Mouse (Mus musculus) heart, adult 9 months (tissue): Measurements from ENCODE around the gene Ubash3a.
"Not testable (repeated sequence)": the region's sequence is repeated elsewhere in the genome, so short reads cannot be mapped to it uniquely, and the experiment has no call there.

ENCODE experiments used
- DNase-seq, 2 experiments: peaks; one replicate each; pipeline ENCODE4 v3.0.0; 2022; ENCODE audit warnings: low spot score in 2 of 2

Ubash3a gene

GRCm38 (mm10) chr17:31260430-31260829 is 52.8 kb downstream of the Ubash3a start:
- peak; percentile 61 to 82 for DNase-seq

- DNase-seq: no peak
Measured at GRCm38 (mm10) chr17:31261352-31261751, 53.7 kb downstream of the Ubash3a start.

DNA sequence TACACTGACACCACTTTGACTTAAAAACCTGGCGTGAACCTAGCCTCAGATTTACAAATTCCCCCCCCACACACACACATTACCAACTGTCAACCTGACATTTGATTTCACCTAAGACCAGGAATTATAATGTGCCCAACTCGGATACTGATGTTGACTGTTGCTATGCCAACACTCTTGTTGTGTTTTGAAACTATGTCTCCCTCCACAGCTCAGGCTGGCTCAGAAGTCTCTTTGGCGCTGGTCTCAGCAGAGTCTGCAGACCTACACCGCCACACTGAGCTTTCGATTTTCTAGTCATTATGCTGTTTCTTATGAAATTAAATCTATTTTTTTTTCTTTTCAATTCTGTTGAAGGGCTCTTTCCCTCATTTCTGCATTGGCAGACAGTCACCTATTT is 55.0 kb downstream of the Ubash3a start:
- no peak for DNase-seq

GRCm38 (mm10) chr17:31263770-31264169 is 56.1 kb downstream of the Ubash3a start:
- no peak for DNase-seq

DNA sequence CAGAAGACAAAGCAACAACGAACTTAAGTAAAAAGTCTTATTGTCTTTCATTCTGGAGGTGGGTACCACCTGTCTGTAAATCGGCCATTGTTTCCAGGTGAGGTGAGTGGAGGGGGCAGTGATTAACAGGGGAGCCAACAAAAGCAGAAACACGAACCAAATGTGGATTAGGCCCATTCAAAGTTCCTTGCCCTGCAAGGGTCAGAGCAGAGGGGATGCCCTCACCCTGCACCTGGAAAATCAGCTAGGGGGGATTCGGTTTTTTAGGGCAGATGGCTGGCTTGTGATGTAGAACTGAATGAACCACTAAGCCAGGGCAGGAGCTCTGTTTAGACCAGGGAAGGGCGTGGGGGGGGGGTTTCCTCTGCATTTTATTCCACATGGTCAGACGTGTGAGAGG is 56.7 kb downstream of the Ubash3a start:
- DNase-seq: no peak

DNA sequence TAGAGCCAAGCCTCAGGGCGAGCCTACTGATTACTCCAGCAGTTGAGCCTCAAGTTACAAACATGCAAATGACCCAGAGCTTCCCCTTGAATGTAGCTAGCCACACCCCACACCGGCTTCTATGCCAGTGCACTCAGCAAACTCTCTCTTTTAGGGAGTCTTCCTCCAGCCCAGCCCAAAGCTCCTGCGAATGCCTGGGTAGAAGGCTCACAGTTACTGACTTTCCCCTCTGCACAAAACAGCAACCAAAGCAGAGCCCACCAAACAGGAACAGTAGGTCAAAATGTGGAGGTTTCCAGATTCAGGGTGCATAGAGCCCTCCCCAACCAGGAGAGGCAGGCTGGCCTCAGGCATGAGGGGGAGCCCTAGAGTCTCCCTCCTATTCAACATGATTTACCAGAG is 57.5 kb downstream of the Ubash3a start:
- no peak for DNase-seq

DNA sequence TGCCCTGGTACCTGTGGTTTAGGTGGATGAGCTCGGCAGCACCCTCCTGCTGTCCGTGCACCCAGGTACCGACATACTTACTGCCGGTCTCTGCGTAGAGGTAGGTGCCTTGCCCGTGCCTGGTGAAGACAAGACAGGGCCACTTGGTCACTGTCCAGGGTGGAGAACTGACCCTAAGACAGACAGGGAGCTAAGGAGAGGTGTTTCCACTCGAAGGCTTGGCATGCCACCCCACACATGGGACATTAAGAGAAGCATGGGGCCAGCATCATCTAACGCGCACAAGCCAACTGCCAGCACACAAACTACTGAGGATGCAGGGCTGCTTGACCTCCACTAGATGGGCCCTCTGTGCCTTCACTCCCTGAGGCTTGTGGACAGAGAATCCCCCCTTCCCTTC is 58.2 kb downstream of the Ubash3a start:
- no peak for DNase-seq

DNA sequence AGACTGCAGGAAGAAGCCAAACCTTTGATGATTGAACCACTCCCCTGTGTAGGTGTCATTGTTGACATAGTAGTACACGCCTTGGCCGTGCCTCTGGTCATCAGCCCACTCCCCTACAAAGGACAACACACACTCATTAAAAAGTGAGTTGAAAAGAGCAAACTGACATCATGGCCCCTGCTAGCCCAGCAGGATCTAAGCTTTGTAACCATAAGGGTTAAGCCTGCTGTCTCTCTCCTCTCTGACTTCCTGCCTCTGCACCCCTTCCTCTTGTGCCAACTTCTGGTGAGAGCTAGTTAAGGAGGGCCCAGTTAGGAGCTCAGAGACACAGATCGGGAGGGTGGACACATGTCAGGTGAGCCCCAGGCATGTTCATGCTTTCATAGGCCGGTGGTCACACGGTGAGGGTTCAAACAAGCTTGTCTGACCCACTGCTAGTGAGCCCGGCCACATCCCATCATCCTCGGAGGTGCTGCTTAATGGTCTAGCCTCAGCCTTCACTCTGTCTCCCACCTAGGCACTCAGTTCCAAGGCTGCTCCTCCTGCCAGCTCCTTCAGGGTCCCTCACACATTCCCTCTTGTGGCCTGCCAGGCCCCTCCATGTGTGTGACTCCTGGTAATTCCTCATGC is 58.8 kb downstream of the Ubash3a start:
- DNase-seq: no peak

- no peak for DNase-seq
Measured at GRCm38 (mm10) chr17:31267138-31267537, 59.5 kb downstream of the Ubash3a start.

GRCm38 (mm10) chr17:31267603-31268002 is 59.9 kb downstream of the Ubash3a start:
- no peak for DNase-seq

DNA sequence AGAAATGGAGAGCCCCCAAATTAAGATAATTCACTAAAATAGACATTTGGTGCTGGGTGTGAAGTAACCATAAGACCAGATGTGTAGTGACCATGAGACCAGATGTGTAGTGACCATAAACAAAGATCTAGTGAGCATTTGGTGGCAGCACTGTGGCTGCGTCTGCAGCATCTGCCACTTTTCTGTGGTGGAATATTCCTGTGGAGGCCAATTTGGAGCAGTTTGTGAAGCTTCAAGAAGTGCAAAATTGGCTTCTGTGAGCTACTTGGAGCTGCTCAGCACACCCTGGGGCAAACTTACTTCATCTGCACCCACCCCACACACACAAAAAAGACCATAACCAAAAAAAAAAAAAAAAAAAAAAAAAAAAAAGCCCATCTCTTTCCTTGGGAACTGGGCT is 60.3 kb downstream of the Ubash3a start:
- no peak for DNase-seq

- DNase-seq: no peak
Measured at GRCm38 (mm10) chr17:31269761-31270160, 62.1 kb downstream of the Ubash3a start.

GRCm38 (mm10) chr17:31270246-31270645 is 62.6 kb downstream of the Ubash3a start:
- DNase-seq: no peak

DNA sequence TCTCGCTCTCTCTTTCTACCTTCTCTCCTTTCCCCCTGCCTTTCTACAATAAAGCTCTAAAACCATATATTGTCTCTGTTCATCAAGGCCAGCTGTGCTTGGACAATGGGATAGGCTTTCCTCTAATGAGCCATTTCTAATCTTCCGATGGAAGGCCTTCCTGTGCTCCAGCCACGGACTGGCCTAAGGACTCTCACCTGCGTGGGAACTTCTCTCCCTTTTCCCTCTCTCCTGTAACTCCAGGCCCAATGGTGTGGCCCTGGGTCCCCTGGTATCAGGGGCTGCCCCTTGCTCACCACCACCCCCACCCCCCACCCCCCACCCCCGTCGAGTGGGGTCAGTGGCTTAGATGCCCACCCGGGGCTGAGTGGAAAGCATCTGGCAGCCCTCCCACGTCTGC is 63.1 kb downstream of the Ubash3a start:
- not testable (repeated sequence) for DNase-seq

DNA sequence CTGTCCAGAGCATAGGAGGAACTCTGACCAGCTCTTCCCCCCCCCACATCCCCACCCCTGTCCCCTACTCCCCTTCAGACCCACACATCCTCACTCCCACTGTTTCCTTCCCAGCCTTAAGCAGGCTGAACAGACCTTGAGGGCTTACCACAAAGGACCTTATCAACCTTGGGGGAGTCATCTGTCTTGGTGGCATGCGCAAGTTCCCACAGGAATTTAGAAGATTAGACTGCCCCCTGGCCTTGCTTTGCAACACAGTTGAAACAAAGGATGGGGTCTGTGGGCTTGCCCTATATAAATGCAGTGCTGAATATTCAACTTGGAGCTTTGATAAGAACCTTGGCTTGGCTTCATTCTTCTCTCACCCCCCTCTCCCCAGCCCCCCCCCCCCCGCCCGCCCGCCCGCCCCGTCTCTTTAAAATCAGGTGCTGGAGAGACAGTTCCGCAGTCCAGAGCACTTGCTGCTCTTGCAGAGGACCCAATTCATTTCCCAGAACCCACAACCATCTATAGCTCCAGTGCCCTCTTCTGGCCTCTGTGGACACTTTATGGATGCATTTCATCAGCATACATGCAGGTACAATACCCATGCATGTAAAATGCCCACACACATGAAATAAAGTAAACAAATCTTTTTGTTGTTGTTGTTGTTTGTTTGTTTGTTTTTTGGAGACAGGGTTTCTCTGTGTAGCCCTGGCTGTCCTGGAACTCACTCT is 63.6 kb downstream of the Ubash3a start:
- no peak for DNase-seq

GRCm38 (mm10) chr17:31272416-31273165 is 64.9 kb downstream of the Ubash3a start:
- no peak for DNase-seq

- no peak for DNase-seq
Measured at GRCm38 (mm10) chr17:31273631-31274030, 66.0 kb downstream of the Ubash3a start.

GRCm38 (mm10) chr17:31275181-31275580 is 67.5 kb downstream of the Ubash3a start:
- DNase-seq: no peak

GRCm38 (mm10) chr17:31276207-31276921 is 68.7 kb downstream of the Ubash3a start:
- no peak for DNase-seq

DNA sequence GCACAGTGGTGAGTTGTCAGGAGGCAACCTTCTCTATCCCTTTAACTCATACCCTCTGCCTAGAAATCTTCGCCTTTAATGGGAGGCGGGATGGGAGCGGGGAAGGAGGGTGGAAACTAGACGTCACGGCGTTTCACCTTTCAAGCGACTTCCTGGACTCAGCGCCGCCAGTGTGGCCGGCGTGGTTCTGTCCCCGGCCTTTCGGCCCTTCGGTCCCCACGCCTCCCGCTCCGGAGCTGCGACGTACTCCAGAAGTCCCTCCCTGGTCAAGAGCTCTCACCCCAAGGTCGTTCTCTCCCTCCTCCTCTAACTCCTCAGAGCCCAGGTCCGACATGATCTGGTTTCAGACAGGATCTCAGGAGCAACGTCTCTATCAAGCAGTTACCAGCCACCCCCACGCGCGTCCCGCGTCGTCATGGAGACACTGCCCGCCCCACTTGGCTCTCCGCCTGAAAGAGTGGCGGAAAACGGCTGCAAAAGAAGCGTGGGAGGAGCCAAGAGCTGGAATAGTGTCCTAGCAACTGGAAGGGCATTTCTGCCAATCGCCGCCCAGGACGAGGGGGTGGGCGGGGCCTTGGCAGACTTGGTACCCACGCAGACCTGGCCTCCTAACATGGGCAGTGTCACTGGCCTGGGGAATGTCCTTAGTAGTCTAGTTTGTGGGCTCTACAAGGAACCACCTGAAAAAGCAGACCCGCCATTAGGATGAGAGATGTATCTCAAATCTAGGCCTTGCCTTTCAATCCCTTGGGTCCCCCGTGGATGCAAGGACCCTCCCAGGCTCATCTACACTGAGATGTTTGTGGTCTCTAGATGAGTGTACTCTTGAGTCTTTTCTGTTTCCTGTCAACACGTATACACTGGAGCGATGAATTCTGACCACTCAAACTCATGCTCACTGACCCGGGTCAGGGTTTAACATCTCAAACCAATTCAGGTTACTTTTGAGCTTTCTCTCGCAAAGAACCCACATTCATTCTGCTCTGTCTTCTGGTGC is 69.5 kb downstream of the Ubash3a start, which contains the start of gene Rsph1:
TSS of gene Rsph1 (minus strand) at position 462 of the 997 bp plus-strand sequence.
- peak; percentile 95 to 98 for DNase-seq

- no peak for DNase-seq
Measured at GRCm38 (mm10) chr17:31277931-31278330, 70.3 kb downstream of the Ubash3a start.
